Mouse (Mus musculus): ENCODE data around the gene Ankmy1. TPM values are rescaled to one million over a fixed set of nuclear protein-coding genes. Genes with fewer than 3 reads are reported as not detected.

Ankmy1 gene
- polyA plus RNA-seq, 1 experiment: 0.75 TPM

GRCm38 (mm10) chr1:92875360-92876111, 27.2 kb downstream of the Ankmy1 start:
- H3K4me1 ChIP-seq (ENCODE audit: control insufficient read depth, insufficient read depth, low read length): no peaks in the 10 kb centered on the region
- H3K27me3 ChIP-seq (replicated peaks; ENCODE audit: control insufficient read depth, insufficient read depth, low read length): no peaks in the 10 kb centered on the region
- H3K36me3 ChIP-seq (ENCODE audit: control insufficient read depth, insufficient read depth, low read length): no peaks in the 10 kb centered on the region
- 82% methylated on average over 8 of the region's 8 CpGs for WGBS
- no peak for DNase-seq
- H3K4me3 ChIP-seq (ENCODE audit: insufficient read depth, low read depth, low read length): no peak overlapping the region
- H3K27ac ChIP-seq (ENCODE audit: insufficient read depth, low read depth, low read length): no peak overlapping the region
- TF ChIP-seq CTCF (conservative IDR thresholded peaks at IDR 0.05; ENCODE audit: insufficient read depth, insufficient read length, low read depth, low read length) (no peak), POLR2A (IDR thresholded peaks at IDR 0.05; ENCODE audit: low read depth, low read length) (no peak)

- TF ChIP-seq POLR2A (IDR thresholded peaks at IDR 0.05; ENCODE audit: low read depth, low read length) (no peak), CTCF (conservative IDR thresholded peaks at IDR 0.05; ENCODE audit: insufficient read depth, insufficient read length, low read depth, low read length) (no peak)
- no peaks in the 10 kb centered on the region for H3K27me3 ChIP-seq (replicated peaks; ENCODE audit: control insufficient read depth, insufficient read depth, low read length)
- H3K27ac ChIP-seq (ENCODE audit: insufficient read depth, low read depth, low read length): no peak overlapping the region
- no peak overlapping the region for H3K4me3 ChIP-seq (ENCODE audit: insufficient read depth, low read depth, low read length)
- no peaks in the 10 kb centered on the region for H3K36me3 ChIP-seq (ENCODE audit: control insufficient read depth, insufficient read depth, low read length)
- peak; percentile 66 for DNase-seq
- 55% methylated on average over 3 of the region's 3 CpGs for WGBS
- no peaks in the 10 kb centered on the region for H3K4me1 ChIP-seq (ENCODE audit: control insufficient read depth, insufficient read depth, low read length)
Observed at GRCm38 (mm10) chr1:92874011-92874410, 28.7 kb downstream of the Ankmy1 start.

GRCm38 (mm10) chr1:92872666-92873065, 30.0 kb downstream of the Ankmy1 start:
- H3K4me3 ChIP-seq (ENCODE audit: insufficient read depth, low read depth, low read length): no peak overlapping the region
- peak; percentile 34 for DNase-seq
- no peaks in the 10 kb centered on the region for H3K4me1 ChIP-seq (ENCODE audit: control insufficient read depth, insufficient read depth, low read length)
- no peaks in the 10 kb centered on the region for H3K27me3 ChIP-seq (replicated peaks; ENCODE audit: control insufficient read depth, insufficient read depth, low read length)
- no peaks in the 10 kb centered on the region for H3K36me3 ChIP-seq (ENCODE audit: control insufficient read depth, insufficient read depth, low read length)
- TF ChIP-seq CTCF (conservative IDR thresholded peaks at IDR 0.05; ENCODE audit: insufficient read depth, insufficient read length, low read depth, low read length) (no peak), POLR2A (IDR thresholded peaks at IDR 0.05; ENCODE audit: low read depth, low read length) (no peak)
- no peak overlapping the region for H3K27ac ChIP-seq (ENCODE audit: insufficient read depth, low read depth, low read length)
- WGBS: 54% methylated on average over 7 of the region's 7 CpGs

GRCm38 (mm10) chr1:92869985-92870384, 32.7 kb downstream of the Ankmy1 start:
- 67% methylated on average over 2 of the region's 2 CpGs for WGBS
- no peak for TF ChIP-seq CTCF (conservative IDR thresholded peaks at IDR 0.05; ENCODE audit: insufficient read depth, insufficient read length, low read depth, low read length)
- no peak for TF ChIP-seq POLR2A (IDR thresholded peaks at IDR 0.05; ENCODE audit: low read depth, low read length)
- no peak overlapping the region for H3K27ac ChIP-seq (ENCODE audit: insufficient read depth, low read depth, low read length)
- no peak overlapping the region for H3K4me3 ChIP-seq (ENCODE audit: insufficient read depth, low read depth, low read length)
- no peaks in the 10 kb centered on the region for H3K36me3 ChIP-seq (ENCODE audit: control insufficient read depth, insufficient read depth, low read length)
- H3K27me3 ChIP-seq (replicated peaks; ENCODE audit: control insufficient read depth, insufficient read depth, low read length): no peaks in the 10 kb centered on the region
- no peak for DNase-seq
- no peaks in the 10 kb centered on the region for H3K4me1 ChIP-seq (ENCODE audit: control insufficient read depth, insufficient read depth, low read length)

GRCm38 (mm10) chr1:92866170-92866569, 36.5 kb downstream of the Ankmy1 start:
- no peaks in the 10 kb centered on the region for H3K36me3 ChIP-seq (ENCODE audit: control insufficient read depth, insufficient read depth, low read length)
- DNase-seq: no peak
- 65% methylated on average over 2 of the region's 2 CpGs for WGBS
- no peaks in the 10 kb centered on the region for H3K4me1 ChIP-seq (ENCODE audit: control insufficient read depth, insufficient read depth, low read length)
- no peaks in the 10 kb centered on the region for H3K27me3 ChIP-seq (replicated peaks; ENCODE audit: control insufficient read depth, insufficient read depth, low read length)
- H3K4me3 ChIP-seq (ENCODE audit: insufficient read depth, low read depth, low read length): no peak overlapping the region
- no peak overlapping the region for H3K27ac ChIP-seq (ENCODE audit: insufficient read depth, low read depth, low read length)
- TF ChIP-seq CTCF (conservative IDR thresholded peaks at IDR 0.05; ENCODE audit: insufficient read depth, insufficient read length, low read depth, low read length) (no peak), POLR2A (IDR thresholded peaks at IDR 0.05; ENCODE audit: low read depth, low read length) (no peak)

GRCm38 (mm10) chr1:92863268-92863667, 39.4 kb downstream of the Ankmy1 start:
- no peaks in the 10 kb centered on the region for H3K4me1 ChIP-seq (ENCODE audit: control insufficient read depth, insufficient read depth, low read length)
- TF ChIP-seq CTCF (conservative IDR thresholded peaks at IDR 0.05; ENCODE audit: insufficient read depth, insufficient read length, low read depth, low read length) (no peak), POLR2A (IDR thresholded peaks at IDR 0.05; ENCODE audit: low read depth, low read length) (no peak)
- no peaks in the 10 kb centered on the region for H3K27me3 ChIP-seq (replicated peaks; ENCODE audit: control insufficient read depth, insufficient read depth, low read length)
- no peak for DNase-seq
- 91% methylated on average over 4 of the region's 4 CpGs for WGBS
- H3K36me3 ChIP-seq (ENCODE audit: control insufficient read depth, insufficient read depth, low read length): no peaks in the 10 kb centered on the region
- H3K4me3 ChIP-seq (ENCODE audit: insufficient read depth, low read depth, low read length): no peak overlapping the region
- no peak overlapping the region for H3K27ac ChIP-seq (ENCODE audit: insufficient read depth, low read depth, low read length)

GRCm38 (mm10) chr1:92861503-92861902, 41.2 kb downstream of the Ankmy1 start:
- no peak for TF ChIP-seq CTCF (conservative IDR thresholded peaks at IDR 0.05; ENCODE audit: insufficient read depth, insufficient read length, low read depth, low read length)
- no peak for TF ChIP-seq POLR2A (IDR thresholded peaks at IDR 0.05; ENCODE audit: low read depth, low read length)
- Histone ChIP-seq H3K36me3 (ENCODE audit: control insufficient read depth, insufficient read depth, low read length) (no peaks in the 10 kb centered on the region), H3K27me3 (replicated peaks; ENCODE audit: control insufficient read depth, insufficient read depth, low read length) (no peaks in the 10 kb centered on the region), H3K27ac (ENCODE audit: insufficient read depth, low read depth, low read length) (no peak overlapping the region), H3K4me1 (ENCODE audit: control insufficient read depth, insufficient read depth, low read length) (no peaks in the 10 kb centered on the region), H3K4me3 (ENCODE audit: insufficient read depth, low read depth, low read length) (no peak overlapping the region)
- no peak for DNase-seq
- 74% methylated on average over 6 of the region's 6 CpGs for WGBS

Data from kidney, adult 2 months (tissue).